Mouse (Mus musculus): Measurements from ENCODE around the gene Traf2.

Traf2 gene

DNA sequence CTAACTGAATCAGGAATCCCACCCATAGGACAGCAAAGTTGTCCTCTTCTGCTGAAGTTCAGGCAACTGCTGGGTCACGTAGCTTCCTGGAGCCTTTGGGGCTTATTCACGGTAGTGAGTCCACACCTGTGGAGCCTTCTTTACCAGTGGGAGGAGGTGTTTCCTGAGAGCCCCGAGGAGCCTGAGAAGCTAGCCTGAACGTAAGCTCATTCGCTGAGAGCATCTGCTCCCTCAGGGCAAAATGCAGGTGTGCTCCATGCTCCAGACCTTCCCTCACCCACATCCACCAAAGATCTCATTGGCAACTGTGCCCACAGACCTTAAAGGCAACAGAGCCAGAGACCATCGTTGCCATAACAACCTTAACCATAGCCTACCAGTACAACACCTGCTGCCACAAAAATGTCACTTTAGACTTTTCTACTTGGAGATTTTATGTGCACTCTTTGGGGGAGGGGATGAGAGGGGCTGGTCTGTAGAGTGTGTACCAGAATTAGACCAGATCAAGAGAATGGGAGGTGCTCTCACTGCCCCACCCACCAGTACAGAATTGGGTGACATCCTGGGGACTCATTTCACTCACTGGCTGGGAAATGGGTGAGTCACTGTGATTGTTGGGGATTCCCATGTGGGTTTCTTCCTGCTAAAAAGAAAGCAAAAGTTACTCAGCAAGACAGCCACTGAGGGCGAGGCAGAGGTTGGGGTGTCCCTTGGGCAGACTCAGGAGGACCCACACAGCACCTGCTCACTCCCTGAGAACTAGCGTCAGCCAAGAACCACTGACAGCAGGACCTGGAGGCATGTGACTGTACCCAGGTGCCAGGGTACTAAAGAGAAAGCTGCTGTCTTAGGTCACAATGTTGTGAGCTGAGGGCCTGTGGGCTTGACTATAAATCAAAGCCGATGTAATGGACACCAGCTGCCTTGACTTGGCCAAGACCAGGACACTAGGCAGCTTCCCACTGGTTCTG is 2.6 kb upstream of the Traf2 start:
- DNase-seq (ENCODE audit: low spot score in 2 of 2) = no peak

DNA sequence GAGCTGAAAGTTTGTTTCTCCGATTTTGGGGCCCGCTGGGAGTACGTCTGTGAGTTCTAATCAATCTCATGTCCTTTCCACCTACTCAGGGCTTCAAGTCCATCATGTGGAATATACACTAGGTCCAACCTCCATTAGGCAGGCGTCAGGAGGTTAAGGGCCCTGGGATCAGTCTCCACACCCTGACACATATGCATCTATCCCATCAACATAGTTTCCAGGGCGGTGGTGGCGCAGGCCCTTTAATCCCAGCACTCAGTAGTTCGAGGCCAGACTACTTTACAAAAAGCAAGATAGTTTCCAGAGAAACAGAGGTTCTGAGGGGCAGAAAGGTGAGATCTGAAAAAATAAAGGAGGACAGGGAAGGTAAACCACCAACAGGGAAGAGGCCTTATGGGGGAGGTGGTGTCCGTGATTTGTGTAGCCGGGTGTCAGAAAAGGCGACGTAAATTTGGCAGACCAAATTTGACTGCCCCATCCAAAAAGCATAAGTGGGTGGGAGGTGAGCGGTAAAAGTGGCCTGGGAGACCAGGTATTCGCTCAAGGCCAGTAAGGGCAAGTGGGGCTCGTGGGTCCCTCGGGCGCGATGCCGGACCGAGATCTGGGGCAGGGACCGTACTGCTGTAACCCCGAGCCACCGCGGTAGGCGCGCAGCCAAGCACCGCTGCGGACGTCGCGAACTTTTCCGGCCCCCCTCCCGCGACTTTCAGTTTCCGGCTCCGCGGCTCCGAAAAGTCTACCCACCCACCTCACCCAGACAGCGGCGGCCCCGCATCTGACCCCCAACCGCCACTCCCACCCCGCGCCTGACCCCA is 537 bp downstream of the Traf2 start:
- DNase-seq (ENCODE audit: low spot score in 2 of 2) = no peak

DNA sequence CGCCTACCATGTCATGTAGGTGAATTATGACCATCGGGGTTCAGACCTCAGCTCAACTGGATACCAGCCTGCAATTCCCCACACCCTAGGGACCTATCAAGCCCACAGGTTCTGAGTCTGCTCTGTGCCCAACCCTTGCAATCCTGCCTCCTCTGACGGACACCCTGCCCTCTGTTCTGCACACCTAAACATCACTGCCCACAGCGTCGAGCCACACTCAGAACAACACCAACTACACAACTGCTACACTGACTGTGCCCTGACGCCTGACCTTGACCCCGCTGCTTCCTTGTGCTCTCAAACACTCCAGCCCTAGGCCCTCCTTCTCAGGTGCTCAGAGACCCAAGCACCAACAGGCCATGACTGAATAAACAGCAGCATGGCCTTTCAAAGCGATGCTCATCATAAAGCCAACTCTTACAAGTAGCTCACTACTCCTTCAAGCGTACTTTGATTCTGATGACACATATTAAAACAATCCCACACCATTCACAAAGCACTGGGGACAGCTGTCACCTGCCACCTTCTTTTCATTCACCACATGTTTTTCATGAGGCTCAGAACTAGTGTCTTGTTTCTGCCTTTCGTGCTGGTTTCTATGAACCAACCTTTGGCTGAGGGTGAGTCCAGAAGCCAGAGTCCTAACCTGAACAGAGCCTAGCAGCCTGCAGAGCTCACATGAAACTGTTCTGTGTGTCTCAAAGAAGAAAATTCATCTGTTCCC is 4.9 kb downstream of the Traf2 start:
- DNase-seq (ENCODE audit: low spot score in 2 of 2) = no peak

DNA sequence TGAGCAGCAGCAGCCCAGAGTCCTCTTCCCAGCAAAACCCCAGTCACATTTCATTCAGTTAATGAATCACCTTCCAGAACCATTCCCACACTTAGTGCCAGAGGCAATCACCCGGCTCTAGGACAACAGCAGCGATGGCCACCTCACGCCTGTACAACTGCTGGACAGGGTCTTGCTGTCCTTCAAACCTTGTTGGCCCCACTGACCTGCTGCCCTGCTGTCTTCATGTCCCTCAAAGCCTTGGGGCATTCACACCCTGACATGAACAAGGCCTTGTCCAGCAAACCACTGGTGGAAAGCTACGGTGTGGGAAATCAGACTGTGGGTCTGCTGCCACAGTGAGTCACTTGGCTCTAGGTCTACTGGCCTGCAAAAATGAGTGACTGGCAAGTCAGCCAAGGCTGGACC is 6.2 kb downstream of the Traf2 start:
- DNase-seq (ENCODE audit: low spot score in 2 of 2) = no peak

DNA sequence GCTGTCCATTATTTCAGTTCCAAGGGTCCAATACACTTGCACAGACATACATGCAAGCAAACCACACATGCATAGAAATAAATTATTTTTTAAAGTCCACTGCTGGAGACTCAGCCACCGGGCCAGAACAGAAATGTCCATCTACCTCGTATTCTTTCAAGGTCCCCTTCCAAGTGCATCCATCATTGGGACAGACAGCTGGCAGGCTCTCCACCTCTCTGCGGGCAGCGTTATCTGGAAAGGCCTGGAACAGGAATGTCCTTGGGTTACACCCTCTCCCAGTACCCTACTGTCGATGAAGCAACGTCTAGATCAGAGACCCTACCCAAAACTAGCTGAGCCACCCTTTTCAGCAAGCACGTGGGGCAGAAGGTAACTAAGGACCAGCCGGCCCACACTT is 10.2 kb downstream of the Traf2 start:
- DNase-seq (ENCODE audit: low spot score in 2 of 2) = no peak

DNA sequence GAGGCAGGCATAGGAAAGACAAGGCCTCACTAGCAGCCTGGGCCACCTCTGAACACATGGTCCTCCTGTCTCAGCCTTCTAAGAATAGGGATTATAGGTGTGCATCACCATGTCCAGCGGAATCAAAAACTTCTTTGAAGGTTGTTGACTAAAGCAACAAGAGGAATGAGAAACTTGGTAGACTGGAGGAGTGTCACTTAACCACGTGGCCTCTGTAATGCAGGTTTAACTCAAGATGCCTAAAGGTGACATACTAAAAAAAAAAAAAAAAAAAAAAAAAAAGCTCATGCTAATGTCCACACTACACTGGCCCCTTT is 11.9 kb downstream of the Traf2 start:
- no peak for DNase-seq (ENCODE audit: low spot score in 2 of 2)

DNA sequence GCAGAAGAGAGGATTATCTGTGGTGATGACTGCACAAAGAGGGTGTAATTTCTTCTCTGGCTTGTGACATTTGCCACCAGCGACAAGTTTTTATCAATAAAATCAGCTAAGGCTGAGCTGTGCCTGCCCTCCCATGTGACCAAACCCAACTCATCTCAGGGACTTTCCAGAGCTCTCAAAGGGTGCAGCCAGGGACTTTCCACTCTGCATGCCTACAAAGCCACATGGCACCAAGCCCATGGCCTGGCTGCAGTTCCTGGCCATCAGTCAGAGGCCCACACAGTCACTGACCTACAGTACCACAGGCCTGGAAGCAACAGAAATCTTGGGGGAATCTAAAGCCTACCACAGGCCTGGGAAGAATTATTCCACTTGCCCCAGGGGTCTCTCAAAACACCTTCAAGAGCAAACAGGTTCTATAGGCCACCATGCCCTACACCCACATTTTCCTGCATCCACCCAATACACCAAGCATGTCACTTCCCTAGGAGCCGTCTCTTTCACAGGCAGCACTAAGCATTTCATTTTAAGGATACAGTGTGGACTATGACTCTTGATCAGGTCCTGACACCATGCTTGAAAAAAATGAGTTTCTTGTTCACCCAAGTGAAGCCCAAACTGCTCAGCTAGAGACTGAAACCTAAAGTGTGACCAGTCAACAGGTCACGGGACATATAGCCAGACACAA is 12.4 kb downstream of the Traf2 start:
- no peak for DNase-seq (ENCODE audit: low spot score in 2 of 2)

DNA sequence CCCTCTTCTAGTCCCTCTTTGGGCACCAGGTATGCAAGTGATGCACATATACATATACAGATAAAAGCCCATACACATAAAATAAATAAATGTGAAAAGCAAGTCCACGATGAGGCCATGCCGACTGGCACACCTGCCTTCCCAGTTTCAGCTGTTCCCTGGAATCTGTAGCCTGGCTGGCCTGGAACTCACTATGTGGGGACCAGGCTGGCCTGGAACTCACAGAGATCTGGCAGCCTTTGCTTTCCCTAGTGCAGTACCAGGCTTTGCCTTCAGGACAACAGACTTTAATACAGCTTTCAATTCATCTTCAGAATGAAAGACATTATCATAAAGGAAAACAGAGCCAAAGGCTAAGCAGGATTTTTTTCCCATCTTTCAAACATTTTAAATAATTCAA is 13.0 kb downstream of the Traf2 start:
- DNase-seq (ENCODE audit: low spot score in 2 of 2) = no peak

DNA sequence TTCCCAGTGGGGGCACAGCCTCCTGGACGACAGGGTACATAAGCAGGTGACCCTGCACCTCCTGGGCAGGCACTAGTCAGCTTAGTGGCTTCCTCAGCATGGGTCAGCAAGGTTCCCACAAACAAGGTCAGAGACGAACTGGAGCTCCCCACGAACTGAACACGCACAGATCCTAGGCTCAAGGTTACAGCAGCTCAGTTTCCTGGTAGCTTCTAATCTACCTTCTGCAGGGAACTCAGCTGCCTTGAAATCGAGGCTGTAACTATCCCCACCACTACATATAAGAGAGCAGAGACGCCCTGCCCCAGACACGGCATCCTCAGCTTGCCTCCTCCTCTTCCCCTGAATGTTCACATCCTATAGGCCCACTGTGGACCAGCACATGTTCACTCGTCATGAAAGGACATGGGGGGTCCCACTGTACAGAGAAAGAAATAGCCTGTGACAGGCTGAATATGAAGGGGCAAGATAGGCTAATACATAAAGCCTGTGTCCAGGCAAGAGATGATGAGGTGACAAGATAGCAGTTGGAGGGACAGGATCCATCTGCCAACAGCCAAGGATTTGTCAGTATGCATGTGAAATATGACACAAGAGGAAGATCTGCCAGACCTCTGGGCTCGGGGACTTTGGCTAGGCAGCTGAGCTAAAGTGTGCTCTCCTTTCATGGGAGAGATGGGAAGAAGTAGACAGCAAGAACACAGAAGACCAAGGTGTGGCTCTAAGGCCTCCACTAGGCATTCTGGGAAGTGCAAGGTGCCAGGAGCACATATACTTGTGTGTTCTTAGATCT is 20.0 kb downstream of the Traf2 start:
- no peak for DNase-seq (ENCODE audit: low spot score in 2 of 2)

DNA sequence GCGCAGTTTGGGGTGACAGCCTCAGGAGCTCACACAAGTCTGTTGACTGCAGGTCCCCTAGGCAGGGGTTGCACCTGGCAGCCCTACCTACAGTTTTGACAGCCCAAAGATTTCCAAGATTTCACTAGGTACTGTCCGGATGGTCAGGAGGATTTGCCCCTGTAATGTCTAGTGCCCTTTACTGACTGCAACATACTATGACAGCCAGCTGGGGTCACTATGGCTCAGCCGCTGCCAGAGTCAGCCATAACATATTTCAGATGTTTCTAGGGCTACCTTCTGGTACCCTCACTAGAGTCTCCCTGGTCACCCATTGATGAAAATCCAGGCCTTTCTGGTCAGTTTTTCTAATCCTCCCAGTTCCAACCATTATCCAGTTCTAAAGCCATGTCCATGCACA is 36.8 kb downstream of the Traf2 start:
- no peak for DNase-seq (ENCODE audit: low spot score in 2 of 2)

DNA sequence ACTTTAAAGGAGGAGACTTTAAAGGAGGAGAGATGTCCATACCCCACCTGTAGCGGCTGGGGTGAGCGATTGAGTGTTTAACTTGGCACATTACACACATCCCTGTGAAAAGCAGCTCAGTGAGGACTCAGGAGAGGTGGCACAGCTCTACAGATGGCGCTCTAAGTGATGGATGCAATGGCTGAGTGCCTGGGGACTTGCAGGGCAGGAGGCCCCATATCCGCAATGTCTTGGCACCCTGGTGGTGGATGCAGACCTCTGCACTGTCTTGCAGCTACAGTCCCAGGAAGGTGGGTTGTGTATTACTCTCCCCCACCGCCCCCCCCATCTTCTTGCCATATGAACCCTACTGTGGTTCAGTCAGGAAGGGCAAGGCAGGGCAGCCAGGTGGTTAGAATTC is 39.8 kb downstream of the Traf2 start:
- DNase-seq (ENCODE audit: low spot score in 2 of 2) = no peak

DNA sequence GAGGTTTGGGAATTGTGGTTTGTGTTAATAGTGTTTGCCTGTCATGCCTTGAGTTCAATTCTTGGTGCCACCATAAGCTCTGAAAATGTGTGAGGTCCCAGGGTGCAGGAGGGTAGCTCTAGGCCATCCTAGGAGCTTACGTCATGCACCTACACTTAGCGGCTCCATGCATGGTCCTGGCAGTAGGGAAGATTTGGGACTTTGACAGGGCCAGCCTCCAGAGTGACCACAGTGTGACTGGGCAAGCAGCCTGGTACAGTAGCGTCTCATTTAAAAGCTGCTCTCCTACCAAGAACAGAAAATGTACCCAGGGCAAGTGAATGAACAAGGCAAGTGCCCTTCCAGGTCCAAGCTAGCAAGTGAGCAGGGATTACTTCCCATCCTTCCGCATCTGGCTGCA is 40.9 kb downstream of the Traf2 start:
- DNase-seq (ENCODE audit: low spot score in 2 of 2) = no peak

DNA sequence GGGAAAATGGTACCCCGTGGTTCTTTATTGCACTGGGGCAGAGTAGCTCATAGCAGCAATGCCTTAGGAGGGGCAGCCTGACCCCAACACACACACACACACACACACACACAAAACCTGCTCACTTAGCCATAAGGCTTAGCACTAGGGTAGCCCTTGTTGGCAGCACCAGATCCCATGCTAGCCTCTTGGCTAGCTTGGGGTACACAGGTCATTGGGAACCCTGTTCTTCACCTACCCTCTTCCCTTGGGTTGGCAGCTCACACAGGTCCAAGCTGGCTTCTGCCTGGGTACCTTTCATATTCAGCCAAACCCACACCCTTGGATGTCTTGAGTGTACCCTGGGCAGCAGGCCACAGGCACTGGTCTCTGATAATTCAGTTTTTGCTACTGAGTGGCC is 41.7 kb downstream of the Traf2 start:
- no peak for DNase-seq (ENCODE audit: low spot score in 2 of 2)

DNA sequence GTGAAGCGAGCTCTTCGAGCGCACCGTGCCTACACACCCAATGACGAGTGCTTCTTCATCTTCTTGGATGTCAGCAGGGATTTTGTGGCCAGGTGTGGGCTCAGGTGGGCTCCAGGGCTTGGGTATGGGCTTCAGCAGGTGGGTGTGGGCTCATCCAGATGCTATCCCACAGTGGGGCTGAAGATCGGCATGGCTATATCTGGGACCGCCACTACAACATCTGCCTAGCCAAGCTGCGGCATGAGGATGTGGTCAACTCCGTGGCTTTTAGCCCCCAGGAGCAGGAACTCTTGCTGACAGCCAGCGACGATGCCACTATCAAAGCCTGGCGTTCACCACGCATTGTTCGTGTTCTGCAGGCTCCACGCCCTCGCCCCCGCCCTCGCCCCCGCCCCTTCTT is 42.2 kb downstream of the Traf2 start:
- no peak for DNase-seq (ENCODE audit: low spot score in 2 of 2)

DNA sequence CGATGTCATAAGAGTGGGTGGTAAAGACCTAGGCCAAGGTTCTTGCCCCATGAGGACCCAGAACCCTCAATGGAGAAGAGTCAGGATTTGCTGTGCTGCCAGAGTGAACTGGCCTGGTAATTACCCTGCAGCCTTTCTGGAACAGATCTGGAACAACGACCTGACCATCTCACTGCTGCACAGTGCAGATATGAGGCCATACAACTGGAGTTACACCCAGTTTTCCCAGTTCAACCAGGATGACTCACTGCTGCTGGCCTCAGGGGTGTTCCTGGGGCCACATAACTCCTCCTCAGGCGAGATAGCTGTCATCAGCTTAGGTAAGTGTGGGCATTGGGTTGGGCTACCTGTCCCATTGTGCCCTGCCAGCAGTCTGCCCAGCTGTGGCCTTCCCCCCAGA is 44.0 kb downstream of the Traf2 start:
- DNase-seq (ENCODE audit: low spot score in 2 of 2) = no peak

DNA sequence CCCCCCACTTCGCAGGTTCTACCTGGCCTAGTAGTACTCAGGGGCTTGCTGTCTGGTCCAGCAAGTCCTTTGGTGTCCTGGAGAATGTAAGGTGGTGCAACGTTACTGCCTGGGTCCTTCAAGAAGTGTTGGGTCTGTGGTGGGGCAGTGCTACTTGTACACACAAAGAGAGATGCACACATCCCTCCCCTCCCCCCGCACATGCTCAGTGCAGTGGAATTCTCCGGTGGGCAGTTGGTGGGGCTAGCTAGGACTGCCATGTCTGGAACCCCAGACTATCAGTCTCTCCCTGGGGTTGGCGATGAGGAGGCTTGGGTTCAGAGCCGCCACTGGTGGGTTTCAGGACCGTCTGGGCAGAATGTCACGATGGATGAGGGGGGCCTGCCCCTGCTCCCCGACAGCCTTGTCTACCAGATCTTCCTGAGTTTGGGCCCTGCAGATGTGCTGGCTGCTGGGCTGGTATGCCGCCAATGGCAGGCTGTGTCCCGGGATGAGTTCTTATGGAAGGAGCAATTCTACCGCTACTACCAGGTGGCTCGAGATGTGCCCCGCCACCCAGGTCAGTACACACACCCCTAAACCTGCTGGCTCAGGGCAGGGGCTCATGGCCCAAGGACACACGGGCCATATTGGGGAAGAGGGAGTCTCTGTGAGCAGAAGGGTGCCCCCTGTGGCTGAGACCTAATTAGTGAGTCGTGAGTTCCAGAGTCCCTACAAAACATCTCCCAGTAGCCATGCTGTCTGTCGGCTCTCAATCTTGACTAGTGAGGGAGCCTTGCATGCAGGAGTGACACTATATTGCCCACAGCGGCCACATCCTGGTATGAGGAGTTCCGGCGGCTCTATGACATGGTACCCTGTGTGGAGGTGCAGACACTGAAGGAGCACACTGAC is 44.9 kb downstream of the Traf2 start, which contains the start of gene C8g:
C8g (minus strand) TSS at position 127 of the 894 bp plus-strand sequence.
- DNase-seq (ENCODE audit: low spot score in 2 of 2) = no peak

DNA sequence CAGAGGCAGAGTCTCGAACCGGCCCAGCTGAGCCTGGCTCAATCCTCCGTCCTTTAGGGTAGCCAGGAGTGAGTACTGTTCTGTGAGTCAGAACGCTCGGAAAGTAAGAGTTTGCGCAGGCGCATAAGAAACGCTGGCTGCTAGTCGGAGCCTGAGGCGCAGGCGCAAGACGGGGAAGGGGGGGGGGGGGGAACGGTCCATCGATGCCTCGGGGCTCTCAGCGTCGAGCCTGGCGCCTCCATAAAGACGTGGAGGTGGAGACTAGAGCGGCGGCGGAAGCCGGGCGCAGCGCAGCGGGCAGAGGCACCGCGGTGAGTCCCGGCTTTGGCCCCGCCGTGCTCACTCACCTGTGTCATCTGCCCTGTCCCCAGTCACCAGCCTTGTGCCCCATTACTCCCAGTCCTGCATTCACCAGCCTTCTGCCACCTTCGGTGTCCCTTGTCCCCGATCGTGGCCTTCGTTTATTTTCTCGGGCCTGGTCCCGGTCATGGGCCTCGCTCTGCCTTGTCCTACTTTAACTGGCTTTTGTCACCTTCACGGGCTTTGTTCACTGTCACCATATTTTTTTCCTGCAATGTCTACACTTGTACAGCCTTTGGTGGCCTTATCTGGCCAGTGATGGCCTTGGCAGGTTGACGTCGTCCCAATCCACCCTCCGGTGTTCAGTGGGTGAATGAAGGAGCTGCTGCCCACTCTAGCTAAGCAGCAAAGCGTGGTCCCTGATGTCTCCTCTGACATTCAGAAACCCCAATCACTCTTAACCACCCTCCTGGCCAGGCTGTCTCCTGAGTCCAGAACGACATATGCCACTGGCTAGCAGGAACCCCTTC is 45.9 kb downstream of the Traf2 start, which contains the start of gene Fbxw5:
Fbxw5 (plus strand) TSS at position 175 of the 830 bp plus-strand sequence.
- DNase-seq (ENCODE audit: low spot score in 2 of 2) = peak; percentile 77 to 85

DNA sequence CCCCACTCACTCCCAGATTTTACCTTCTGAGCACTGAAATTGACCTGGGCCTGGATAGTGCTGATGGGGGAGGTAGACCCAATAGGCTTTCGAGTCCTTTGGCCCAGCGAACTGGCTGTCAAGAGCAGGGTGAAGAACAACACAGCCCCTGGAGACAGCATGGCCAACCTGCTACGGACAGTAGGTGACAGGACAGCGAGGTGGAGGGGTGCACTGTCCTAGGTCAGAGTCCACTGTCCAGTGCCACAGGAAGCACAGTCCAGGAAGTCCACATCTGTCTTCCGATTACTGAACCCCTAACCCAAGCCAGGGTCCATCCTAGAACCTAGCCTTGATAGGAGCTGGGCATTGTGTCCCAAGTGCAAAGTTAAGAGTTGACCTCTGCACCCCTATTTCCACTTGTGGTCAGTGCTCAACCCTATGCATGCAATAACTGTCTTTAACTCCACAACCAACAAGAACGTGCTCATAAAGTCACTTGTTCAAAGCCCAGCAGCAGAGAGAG is 46.6 kb downstream of the Traf2 start:
- DNase-seq (ENCODE audit: low spot score in 2 of 2) = no peak
